Mouse (Mus musculus) heart, adult 2 months (tissue): Measurements from ENCODE around the gene Fgg.

ENCODE experiments used
- CTCF ChIP-seq: fragments of 200-600 bp; IDR thresholded peaks from 2 replicates; pipeline ENCODE4 v1.8.1; 2022; ENCODE audit warnings: antibody characterized with exemption, mild to moderate bottlenecking, moderate library complexity
- POLR2A ChIP-seq: fragments of 200-500 bp; IDR thresholded peaks from 2 replicates; pipeline ENCODE4 v1.6.1; 2011; ENCODE audit warnings: mild to moderate bottlenecking, low read depth, low read length, control low read depth; ENCODE audit not compliant: insufficient read depth

DNA sequence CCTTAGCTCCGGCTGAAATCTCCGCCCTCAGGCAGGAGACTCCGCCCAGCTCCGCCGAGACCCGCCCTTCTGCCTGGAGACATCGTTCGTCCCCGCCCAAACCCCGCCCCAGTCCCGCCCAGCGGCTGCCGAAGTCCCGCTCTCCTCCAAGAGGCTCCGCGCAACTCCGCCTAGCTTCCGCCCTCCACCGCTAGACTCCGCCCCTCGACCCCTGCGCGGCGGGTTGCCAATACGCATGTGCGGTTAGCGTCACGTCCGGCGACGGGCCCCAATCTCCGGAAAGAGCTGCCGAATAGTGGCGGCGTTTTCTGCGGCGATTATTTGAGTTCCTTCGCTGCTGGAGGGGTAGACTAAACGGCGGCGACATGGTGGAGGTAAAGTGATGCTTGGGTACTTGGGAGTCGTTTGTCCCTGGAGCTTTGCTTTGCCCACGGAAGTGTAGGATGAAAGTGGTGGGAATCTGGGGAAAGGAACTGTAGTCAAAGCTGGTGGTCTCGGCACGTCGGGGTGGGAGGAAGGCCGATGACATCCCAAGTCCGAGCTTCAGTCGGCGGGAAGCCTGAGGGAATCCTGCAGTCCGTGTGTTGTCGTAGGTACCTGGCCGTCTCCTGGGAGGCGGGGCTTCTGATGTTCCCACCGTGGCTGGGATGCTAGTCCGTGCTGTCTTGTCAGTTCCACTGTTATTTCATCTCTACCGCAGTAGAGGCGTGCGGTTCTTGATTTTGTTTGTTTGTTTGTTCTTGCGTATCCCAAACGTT, 47.9 kb downstream of the Fgg start, which contains the start of gene Plrg1:
- TF ChIP-seq CTCF = peak; percentile 12; the same call in 1 of the 2 replicates
- TF ChIP-seq POLR2A = peak; percentile 94
